Mouse (Mus musculus) left cerebral cortex, postnatal 10 days (tissue): ENCODE results near the gene Ccng2. TPM values are rescaled to one million over a fixed set of nuclear protein-coding genes. Genes with fewer than 3 reads are reported as not detected.
A peak's percentile ranks its signal among the peaks of the same experiment; 100 is the strongest.

ENCODE experiments used
- DNase-seq, 2 experiments: peaks; one replicate each; pipeline ENCODE4 v3.0.0; 2021 to 2022; ENCODE audit warnings: low spot score in 2 of 2, mixed read lengths in 1 of 2; ENCODE audit errors: extremely low spot score in 1 of 2
- intact Hi-C: fragments of 180-260 bp; cut with DNase I; formaldehyde crosslinking; loops from one replicate; pipeline ENCODE4 v1.15.1; 2025
- total RNA-seq, 2 experiments: library from RNA; stranded (reverse); gene quantifications; 2 replicates each; pipeline ENCODE4 v1.2.3; 2021

The Ccng2 gene
- total RNA-seq, 2 experiments from 2014 or later = 31.5 to 35.9 TPM

GRCm38 (mm10) chr5:93259349-93259748, 7.7 kb upstream of the Ccng2 start:
- intact Hi-C loops = no loop called here
- no peak for DNase-seq

DNA sequence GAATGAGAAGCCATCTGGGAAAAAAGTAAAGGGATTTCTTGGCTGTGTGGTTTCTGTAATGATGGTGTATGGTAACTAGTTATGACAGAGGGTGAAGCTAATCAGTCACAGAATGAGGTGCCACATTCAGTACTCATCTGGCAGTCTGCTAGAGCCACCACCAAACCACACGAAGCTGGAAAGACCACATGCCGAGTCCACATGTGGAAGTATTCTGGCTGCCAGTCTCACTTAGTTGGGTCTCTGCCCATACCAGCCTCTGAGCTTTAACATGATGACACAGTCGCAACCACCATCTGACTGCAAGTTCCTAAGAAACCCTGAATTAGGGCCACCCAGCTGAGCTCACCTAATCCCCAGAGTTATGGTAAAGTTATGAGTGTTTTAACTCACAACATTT, 6.1 kb upstream of the Ccng2 start:
- intact Hi-C loops = no loop called here
- DNase-seq = no peak

DNA sequence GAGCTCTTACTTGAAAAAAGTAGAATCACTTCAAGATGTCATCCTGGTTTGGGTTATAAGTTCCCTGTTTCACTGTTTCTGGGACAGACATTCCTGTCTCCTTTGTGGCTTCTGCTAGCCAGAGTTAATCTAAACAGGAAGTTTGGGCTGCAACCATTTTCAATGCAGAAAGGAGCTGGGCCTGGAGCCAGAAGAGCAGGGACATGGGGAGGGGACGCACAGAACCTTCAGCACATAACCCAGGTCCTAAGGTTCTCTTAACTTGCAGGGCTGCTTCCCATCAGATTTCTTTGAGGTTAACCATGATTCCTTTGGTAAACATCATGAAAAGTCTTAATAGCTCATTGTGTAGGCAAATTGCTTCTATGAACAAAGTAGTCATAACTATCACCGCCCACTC, 4.3 kb upstream of the Ccng2 start:
- intact Hi-C loops = no loop called here
- peak in 1 of 2 experiments; percentile 66 for DNase-seq

DNA sequence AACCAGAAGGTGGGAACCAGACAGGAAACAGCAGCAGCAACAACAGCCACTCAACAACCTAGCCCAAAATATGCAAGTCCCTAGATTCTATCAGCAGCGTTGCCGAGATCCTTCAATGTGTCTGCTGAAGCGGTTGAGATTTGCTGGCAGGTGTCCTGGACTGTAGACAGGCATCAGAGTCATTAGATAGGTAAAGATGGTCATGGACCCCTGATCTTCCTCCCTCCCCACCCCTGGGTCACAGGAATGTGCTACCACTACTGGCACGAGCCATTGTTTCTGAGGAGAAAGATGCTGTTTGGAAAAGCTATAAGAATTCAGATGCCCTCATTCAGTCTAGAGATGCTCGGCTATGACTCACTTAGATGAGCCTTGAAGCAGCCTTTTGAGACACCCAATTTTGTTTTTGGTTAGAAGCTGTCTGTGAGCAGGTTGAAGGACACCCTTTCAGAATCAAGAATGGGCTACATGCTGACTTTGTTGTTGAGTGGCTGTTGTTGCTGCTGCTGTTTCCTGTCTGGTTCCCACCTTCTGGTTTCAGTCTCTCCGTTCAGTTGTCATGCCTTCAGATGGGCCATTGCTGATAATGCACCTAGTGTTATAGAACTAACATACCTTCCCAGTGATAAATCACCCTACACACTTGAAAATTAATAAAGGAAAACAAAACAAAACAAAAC, 3.5 kb upstream of the Ccng2 start:
- intact Hi-C loops = no loop called here
- no peak for DNase-seq

DNA sequence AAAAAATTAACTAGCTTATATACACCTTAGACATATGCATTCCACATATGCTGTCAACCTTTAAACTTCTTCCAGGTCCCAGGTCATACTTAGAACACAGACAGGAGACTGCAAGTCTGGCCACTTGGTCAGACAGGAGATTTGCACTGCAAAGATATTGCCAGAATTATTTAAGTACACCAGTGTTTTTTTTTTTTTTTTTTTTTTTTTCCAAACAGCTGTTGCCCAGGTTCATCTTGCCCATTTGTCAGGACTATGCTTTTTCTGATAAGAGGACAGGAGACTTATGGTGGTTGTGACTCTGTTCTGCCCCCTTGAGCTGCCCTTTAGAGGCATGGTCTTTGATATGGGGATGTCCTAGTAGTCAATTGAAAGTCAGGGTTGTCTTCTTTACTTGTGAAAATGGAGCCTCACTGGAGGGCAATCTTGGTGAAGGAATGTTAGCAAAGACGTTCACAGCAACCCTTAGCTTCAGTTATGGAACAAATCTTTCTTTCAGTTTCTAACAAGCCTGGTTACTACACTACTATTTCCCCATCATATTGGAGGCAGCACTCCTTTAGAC, 2.8 kb upstream of the Ccng2 start:
- no peak for DNase-seq
- intact Hi-C loops = no loop called here

DNA sequence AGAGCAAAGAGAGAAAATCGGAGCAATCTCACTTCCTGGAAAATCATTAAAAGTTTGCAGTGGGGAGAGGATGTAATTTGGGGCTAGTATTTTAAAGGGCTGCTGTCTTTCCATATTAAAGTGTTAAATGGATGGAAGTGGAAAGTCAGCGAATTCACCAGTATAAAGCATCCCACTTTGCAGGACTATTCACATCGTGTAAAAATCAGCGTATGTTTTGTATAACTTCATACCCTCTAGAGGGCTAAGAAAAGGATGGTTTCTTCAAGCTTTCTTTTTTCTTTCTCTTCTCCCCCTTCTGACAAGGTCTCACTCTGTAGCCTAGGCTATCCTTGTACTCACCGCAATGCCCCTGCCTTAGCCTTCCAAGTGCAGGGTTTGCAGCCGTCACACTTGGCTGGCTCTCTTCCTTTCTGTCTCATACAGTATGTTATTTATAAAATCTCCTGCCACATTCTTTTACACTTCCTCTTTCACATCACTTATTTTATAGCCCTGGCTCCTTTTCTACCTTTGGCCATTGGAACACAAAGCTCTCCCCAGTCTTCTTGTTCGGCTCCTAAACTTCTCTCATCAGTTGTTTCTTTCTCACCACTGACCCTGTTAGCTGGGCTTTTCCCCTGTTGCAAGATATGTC, 1.8 kb upstream of the Ccng2 start:
- no peak for DNase-seq
- intact Hi-C loops = no loop called here

DNA sequence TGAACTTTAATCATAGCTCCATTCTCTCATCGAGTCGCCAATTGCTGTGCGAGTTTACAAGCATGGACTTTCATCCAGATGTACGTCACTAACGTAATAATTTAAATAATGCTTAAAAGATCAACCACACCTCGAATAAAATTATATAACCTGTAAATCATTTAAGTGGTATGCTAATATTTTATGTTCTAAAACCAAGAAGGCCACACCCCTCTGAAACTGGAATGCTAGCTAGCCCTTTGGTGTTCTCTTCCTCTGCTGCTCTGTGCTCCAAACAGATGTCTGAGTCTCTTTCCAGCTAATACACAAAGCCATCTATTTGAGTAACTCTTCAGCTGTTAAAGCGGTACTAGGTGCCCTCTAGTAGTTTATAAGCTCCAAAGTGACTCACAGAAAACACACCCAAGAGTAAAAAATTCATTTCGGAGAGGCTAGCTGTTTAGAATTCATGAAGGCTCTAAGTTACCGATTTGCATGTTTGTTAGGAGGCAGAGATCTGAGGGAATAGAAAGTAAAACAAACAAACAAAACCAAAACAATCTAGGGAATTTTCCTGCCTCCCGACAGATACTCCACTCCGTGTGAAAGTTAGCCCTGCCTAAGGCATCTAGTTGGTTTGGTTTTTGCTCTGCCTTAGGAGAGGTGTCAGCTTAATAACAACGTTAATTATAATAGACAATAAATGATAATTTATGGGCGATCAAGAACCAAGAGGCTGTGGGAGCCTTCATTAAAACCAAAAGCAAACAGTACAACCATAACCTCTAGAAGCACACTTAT, 1.1 kb upstream of the Ccng2 start:
- intact Hi-C loops = loop anchor here (1.0 kb wide), 1 partner anchor 60 kb away; the partner anchor contains the start of genes 2010109A12Rik and Ccni
- DNase-seq = no peak

DNA sequence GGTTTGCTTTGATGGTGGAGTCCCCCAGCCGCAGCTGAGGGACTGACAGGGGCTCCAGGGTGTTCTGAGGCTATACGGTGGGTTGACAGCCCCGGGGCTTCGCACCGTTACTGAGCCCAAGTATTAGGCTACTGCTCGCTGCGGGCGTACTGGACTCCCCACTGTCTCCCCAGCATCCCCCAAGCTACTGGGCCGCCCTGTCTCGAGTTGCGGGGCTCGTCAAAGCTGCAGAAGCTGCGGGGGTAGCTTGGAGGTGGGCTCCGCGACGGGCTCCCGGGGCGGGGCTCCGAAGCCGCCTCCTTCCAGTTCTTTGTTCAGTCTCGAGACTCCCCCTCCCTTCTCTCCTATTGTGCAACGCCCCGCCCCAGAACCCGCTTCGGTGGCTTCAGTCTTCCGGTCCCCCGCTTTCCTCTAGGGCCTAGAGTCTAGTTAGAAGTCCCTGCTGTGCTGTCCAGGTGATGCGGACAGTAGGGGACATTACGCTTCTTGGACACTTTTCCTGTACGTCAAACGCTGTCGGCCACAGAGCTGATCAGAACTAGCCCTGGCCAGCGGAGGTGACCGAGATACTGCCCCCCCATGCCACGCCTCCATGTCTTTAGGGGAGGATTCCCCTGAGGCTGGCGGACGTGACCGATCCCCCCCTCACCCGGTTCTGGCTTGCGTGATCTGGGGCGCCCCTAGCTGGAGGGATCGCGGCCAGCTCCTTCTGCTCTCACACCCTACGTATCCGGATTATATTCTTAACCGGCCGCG, 972 bp downstream of the Ccng2 start:
- peak; percentile 76 to 93 for DNase-seq
- intact Hi-C loops = no loop called here

DNA sequence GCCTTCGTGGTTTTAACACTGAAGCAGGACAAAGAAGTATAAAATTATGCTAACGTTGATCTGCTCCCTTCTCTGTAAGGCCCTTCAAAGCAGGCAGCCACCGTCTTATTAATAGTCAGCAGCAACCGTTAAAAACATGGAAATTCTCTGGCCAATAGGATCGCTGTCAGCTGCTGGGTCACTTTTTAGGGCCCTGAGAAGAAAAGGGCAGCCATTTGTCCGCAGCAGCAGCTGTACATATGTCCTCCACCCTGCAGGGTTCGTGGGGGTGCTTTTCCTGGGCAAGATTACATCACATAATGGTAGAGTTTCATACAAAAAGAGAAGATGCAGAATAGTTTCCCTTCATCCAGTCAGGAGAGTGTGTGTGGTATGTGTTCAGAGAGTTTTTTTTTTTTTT, 3.0 kb downstream of the Ccng2 start:
- intact Hi-C loops = no loop called here
- no peak for DNase-seq

DNA sequence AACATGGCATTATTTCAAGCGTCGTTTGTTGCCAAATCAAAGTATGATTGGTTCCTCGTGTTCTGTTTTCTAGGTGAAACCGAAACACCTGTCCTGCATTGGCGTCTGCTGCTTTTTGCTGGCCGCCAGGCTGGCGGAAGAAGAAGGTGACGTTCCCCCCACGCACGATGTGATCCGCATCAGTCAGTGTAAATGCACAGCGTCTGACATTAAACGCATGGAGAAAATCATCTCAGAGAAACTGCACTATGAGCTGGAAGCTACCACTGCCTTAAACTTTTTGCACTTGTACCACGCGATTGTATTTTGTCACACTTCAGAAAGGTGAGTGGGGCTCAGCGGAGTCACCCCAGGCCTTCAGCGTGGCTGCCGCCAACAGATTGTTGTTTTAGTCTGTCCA, 3.7 kb downstream of the Ccng2 start:
- no peak for DNase-seq
- intact Hi-C loops = no loop called here

DNA sequence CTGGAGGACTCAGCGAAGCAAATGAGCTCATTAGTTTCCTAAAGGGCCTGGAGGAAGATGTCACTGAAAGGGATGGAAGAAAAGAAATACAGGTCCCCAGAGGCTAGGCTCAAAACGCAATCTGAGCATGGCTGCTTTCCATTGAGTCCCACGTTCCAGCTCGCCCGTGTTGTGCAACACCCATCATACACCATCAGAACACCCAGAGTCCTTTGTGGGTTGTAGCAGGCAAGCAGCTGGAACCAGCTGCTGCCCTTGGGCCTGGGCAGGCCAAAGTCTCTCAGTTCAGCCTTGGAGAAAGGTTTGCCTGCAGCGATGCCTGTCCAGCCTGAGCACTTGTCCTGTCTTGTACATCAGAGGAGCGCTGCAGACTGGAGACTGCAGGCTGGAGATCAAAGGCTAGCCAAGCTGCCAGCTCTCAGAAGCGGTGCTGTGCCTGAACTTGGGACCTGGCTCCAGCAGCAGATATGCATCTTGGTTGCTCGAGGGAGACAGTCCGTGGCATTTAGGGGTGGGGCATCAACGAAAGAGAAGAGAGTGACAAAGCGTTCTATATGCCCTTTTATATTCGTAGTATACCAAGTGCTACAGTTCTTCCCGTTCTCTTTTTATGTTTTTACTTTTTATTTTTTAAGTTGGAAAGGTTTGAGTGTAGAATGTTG, 15.5 kb downstream of the Ccng2 start:
- no peak for DNase-seq
- intact Hi-C loops = no loop called here

GRCm38 (mm10) chr5:93283109-93283508, 16.1 kb downstream of the Ccng2 start:
- intact Hi-C loops = no loop called here
- no peak for DNase-seq

GRCm38 (mm10) chr5:93288553-93288952, 21.5 kb downstream of the Ccng2 start:
- intact Hi-C loops = no loop called here
- DNase-seq = no peak

GRCm38 (mm10) chr5:93290282-93290681, 23.2 kb downstream of the Ccng2 start:
- DNase-seq = no peak
- intact Hi-C loops = no loop called here

GRCm38 (mm10) chr5:93296341-93296746, 29.3 kb downstream of the Ccng2 start:
- no peak for DNase-seq
- intact Hi-C loops = no loop called here

GRCm38 (mm10) chr5:93296754-93297153, 29.7 kb downstream of the Ccng2 start:
- no peak for DNase-seq
- intact Hi-C loops = no loop called here

- no peak for DNase-seq
- intact Hi-C loops = no loop called here
These were observed 30.3 kb downstream of the Ccng2 start for GRCm38 (mm10) chr5:93297311-93297710.

DNA sequence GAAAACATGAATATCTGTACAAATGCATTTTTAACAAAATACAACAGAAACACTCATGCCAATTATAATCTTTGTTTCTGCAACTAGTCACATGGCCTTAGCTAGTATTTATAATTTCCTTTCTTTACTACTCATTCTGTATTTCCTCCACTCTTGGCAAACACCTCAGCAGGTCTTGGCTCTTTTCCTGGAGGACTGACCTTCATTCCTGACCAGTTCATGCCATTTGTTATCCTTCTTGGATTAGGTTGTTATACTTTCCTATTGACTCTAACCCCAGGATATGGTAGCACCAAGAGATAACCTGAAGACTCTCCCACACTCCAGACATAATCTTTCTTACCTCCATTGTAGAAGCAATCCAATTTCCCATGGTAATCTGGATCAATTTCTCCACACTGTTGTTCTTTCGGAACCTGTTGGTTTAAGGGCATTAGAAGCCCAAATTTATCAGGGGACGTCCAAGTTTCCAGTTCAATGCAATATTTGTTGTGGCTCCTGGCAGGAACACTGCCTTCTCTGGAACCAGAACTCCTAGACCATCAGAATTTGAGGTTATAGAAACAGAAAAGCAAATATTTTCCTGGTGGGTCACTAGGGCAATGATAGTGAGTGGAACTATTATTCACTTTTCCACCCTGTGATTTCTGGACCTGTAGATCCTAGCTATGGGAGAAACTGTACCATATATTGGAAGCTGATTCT, 38.2 kb downstream of the Ccng2 start:
- DNase-seq = no peak
- intact Hi-C loops = no loop called here
